Mouse (Mus musculus): ENCODE measurements around the gene Inpp5b. TPM values are rescaled to one million over a fixed set of nuclear protein-coding genes. Genes with fewer than 3 reads are reported as not detected.

Inpp5b gene
- polyA plus RNA-seq, 1 experiment = 61.0 TPM

GRCm38 (mm10) chr4:124766566-124766940, 24.9 kb downstream of the Inpp5b start:
- Histone ChIP-seq H3K27me3 (replicated peaks; ENCODE audit: control insufficient read depth, insufficient read depth, low read length) (no peaks in the 10 kb centered on the region), H3K36me3 (ENCODE audit: control insufficient read depth, insufficient read depth, low read length) (no peaks in the 10 kb centered on the region), H3K4me1 (ENCODE audit: control insufficient read depth, insufficient read depth, low read length) (peaks cover 15% of the 10 kb centered on the region), H3K27ac (ENCODE audit: insufficient read depth, low read depth, low read length) (peak overlapping the region; percentile 13), H3K4me3 (ENCODE audit: insufficient read depth, low read depth, low read length) (no peak overlapping the region)
- TF ChIP-seq CTCF (conservative IDR thresholded peaks at IDR 0.05; ENCODE audit: insufficient read depth, insufficient read length, low read depth, low read length) = no peak
- no peak for TF ChIP-seq POLR2A (IDR thresholded peaks at IDR 0.05; ENCODE audit: low read depth, low read length)
- 50% methylated on average over 2 of the region's 2 CpGs for WGBS
- no peak for DNase-seq

GRCm38 (mm10) chr4:124768963-124769591, 27.4 kb downstream of the Inpp5b start:
- Histone ChIP-seq H3K4me1 (ENCODE audit: control insufficient read depth, insufficient read depth, low read length) (peaks cover 15% of the 10 kb centered on the region), H3K27me3 (replicated peaks; ENCODE audit: control insufficient read depth, insufficient read depth, low read length) (no peaks in the 10 kb centered on the region), H3K27ac (ENCODE audit: insufficient read depth, low read depth, low read length) (no peak overlapping the region), H3K36me3 (ENCODE audit: control insufficient read depth, insufficient read depth, low read length) (no peaks in the 10 kb centered on the region), H3K4me3 (ENCODE audit: insufficient read depth, low read depth, low read length) (no peak overlapping the region)
- WGBS = 65% methylated on average over 13 of the region's 13 CpGs
- DNase-seq = no peak
- no peak for TF ChIP-seq POLR2A (IDR thresholded peaks at IDR 0.05; ENCODE audit: low read depth, low read length)
- TF ChIP-seq CTCF (conservative IDR thresholded peaks at IDR 0.05; ENCODE audit: insufficient read depth, insufficient read length, low read depth, low read length) = no peak

GRCm38 (mm10) chr4:124770624-124771023, 29.0 kb downstream of the Inpp5b start:
- TF ChIP-seq POLR2A (IDR thresholded peaks at IDR 0.05; ENCODE audit: low read depth, low read length) (no peak), CTCF (conservative IDR thresholded peaks at IDR 0.05; ENCODE audit: insufficient read depth, insufficient read length, low read depth, low read length) (0 out of 2 replicates have a peak, but pooled peaks have one; percentile 6)
- no peak overlapping the region for H3K27ac ChIP-seq (ENCODE audit: insufficient read depth, low read depth, low read length)
- H3K4me1 ChIP-seq (ENCODE audit: control insufficient read depth, insufficient read depth, low read length) = peaks cover 25% of the 10 kb centered on the region
- no peak overlapping the region for H3K4me3 ChIP-seq (ENCODE audit: insufficient read depth, low read depth, low read length)
- 65% methylated on average over 5 of the region's 5 CpGs for WGBS
- no peaks in the 10 kb centered on the region for H3K36me3 ChIP-seq (ENCODE audit: control insufficient read depth, insufficient read depth, low read length)
- H3K27me3 ChIP-seq (replicated peaks; ENCODE audit: control insufficient read depth, insufficient read depth, low read length) = no peaks in the 10 kb centered on the region
- DNase-seq = no peak

DNA sequence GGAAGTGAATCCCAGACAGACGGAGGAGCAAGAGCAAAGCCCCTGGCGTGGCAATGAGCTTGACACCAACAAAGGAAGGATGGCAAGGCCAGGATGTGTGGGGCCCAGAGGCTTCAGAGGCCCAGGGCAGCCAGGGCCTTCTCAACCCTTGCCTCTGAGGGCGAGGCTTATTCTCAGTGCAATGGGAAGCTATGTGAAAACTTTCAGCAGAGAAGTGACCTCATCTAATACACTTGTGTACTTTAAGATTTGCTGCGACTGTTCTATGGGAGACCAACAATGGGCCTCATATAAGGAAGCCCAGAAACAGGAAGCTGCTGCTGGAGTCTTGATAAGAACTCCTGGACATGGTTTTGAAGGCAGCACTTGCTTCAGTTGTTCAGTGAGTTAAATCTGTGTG, 30.5 kb downstream of the Inpp5b start:
- no peaks in the 10 kb centered on the region for H3K27me3 ChIP-seq (replicated peaks; ENCODE audit: control insufficient read depth, insufficient read depth, low read length)
- 62% methylated on average over 4 of the region's 4 CpGs for WGBS
- no peak overlapping the region for H3K4me3 ChIP-seq (ENCODE audit: insufficient read depth, low read depth, low read length)
- DNase-seq = no peak
- H3K36me3 ChIP-seq (ENCODE audit: control insufficient read depth, insufficient read depth, low read length) = no peaks in the 10 kb centered on the region
- peaks cover 15% of the 10 kb centered on the region for H3K4me1 ChIP-seq (ENCODE audit: control insufficient read depth, insufficient read depth, low read length)
- no peak for TF ChIP-seq POLR2A (IDR thresholded peaks at IDR 0.05; ENCODE audit: low read depth, low read length)
- TF ChIP-seq CTCF (conservative IDR thresholded peaks at IDR 0.05; ENCODE audit: insufficient read depth, insufficient read length, low read depth, low read length) = no peak
- H3K27ac ChIP-seq (ENCODE audit: insufficient read depth, low read depth, low read length) = no peak overlapping the region

DNA sequence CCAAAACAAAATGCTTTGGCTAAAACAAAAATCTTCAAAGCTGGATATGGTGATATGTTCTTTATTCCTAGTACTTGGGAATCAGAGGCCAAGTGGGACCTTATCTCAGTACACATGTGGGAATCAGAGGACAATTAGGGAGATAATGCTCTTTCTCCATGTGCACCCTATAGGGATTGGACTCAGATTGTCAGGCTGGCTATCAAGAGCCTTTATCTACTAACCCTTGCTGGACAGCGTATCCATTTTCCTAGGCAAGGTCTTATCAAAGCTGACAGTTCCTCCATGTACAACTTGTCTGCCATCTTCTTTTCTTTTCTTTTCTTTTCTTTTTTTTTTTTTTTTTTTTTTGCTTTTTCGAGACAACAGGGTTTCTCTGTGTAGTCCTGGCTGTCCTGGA, 31.8 kb downstream of the Inpp5b start:
- H3K27ac ChIP-seq (ENCODE audit: insufficient read depth, low read depth, low read length) = no peak overlapping the region
- WGBS = 85% methylated on average over 2 of the region's 2 CpGs
- H3K4me3 ChIP-seq (ENCODE audit: insufficient read depth, low read depth, low read length) = no peak overlapping the region
- H3K27me3 ChIP-seq (replicated peaks; ENCODE audit: control insufficient read depth, insufficient read depth, low read length) = no peaks in the 10 kb centered on the region
- H3K4me1 ChIP-seq (ENCODE audit: control insufficient read depth, insufficient read depth, low read length) = peaks cover 10% of the 10 kb centered on the region; the same call in 1 of the 2 replicates
- no peak for DNase-seq
- no peaks in the 10 kb centered on the region for H3K36me3 ChIP-seq (ENCODE audit: control insufficient read depth, insufficient read depth, low read length)
- no peak for TF ChIP-seq CTCF (conservative IDR thresholded peaks at IDR 0.05; ENCODE audit: insufficient read depth, insufficient read length, low read depth, low read length)
- no peak for TF ChIP-seq POLR2A (IDR thresholded peaks at IDR 0.05; ENCODE audit: low read depth, low read length)

GRCm38 (mm10) chr4:124773995-124774394, 32.3 kb downstream of the Inpp5b start:
- H3K36me3 ChIP-seq (ENCODE audit: control insufficient read depth, insufficient read depth, low read length) = no peaks in the 10 kb centered on the region; the same call in 1 of the 2 replicates
- H3K4me1 ChIP-seq (ENCODE audit: control insufficient read depth, insufficient read depth, low read length) = peaks cover 10% of the 10 kb centered on the region; the same call in 1 of the 2 replicates
- no peak overlapping the region for H3K27ac ChIP-seq (ENCODE audit: insufficient read depth, low read depth, low read length)
- no peak for TF ChIP-seq POLR2A (IDR thresholded peaks at IDR 0.05; ENCODE audit: low read depth, low read length)
- TF ChIP-seq CTCF (conservative IDR thresholded peaks at IDR 0.05; ENCODE audit: insufficient read depth, insufficient read length, low read depth, low read length) = no peak
- DNase-seq = no peak
- no peaks in the 10 kb centered on the region for H3K27me3 ChIP-seq (replicated peaks; ENCODE audit: control insufficient read depth, insufficient read depth, low read length)
- 91% methylated on average over 6 of the region's 6 CpGs for WGBS
- H3K4me3 ChIP-seq (ENCODE audit: insufficient read depth, low read depth, low read length) = no peak overlapping the region

GRCm38 (mm10) chr4:124774429-124774828, 32.8 kb downstream of the Inpp5b start:
- WGBS = 64% methylated on average over 2 of the region's 2 CpGs
- TF ChIP-seq CTCF (conservative IDR thresholded peaks at IDR 0.05; ENCODE audit: insufficient read depth, insufficient read length, low read depth, low read length) = no peak
- no peak for TF ChIP-seq POLR2A (IDR thresholded peaks at IDR 0.05; ENCODE audit: low read depth, low read length)
- no peak for DNase-seq
- Histone ChIP-seq H3K4me1 (ENCODE audit: control insufficient read depth, insufficient read depth, low read length) (peaks cover 10% of the 10 kb centered on the region; the same call in 1 of the 2 replicates), H3K27ac (ENCODE audit: insufficient read depth, low read depth, low read length) (no peak overlapping the region), H3K36me3 (ENCODE audit: control insufficient read depth, insufficient read depth, low read length) (no peaks in the 10 kb centered on the region; the same call in 1 of the 2 replicates), H3K27me3 (replicated peaks; ENCODE audit: control insufficient read depth, insufficient read depth, low read length) (no peaks in the 10 kb centered on the region), H3K4me3 (ENCODE audit: insufficient read depth, low read depth, low read length) (no peak overlapping the region)

Measured in kidney, adult 2 months (tissue).